Mouse (Mus musculus) liver, postnatal 0 days (tissue): Measurements from ENCODE around the gene Sohlh1. TPM values are rescaled to one million over a fixed set of nuclear protein-coding genes. Genes with fewer than 3 reads are reported as not detected.
A peak's percentile ranks its signal among the peaks of the same experiment; 100 is the strongest.

ENCODE experiments used
- ATAC-seq: fragments of 200-750 bp; cut with Nextera tagmentation; 2 replicates; pipeline ENCODE4 v1.8.0; 2017; ENCODE audit warnings: mild to moderate bottlenecking, moderate library complexity
- DNase-seq: peaks from one replicate; pipeline ENCODE4 v3.0.0-alpha.2; 2016
- H3K27ac ChIP-seq: fragments of 300-500 bp; sonication (generic); 2 replicates; pipeline ENCODE4 v1.5.1; 2014; ENCODE audit warnings: antibody characterized with exemption, moderate library complexity, mild to moderate bottlenecking, low read depth
- H3K27me3 ChIP-seq: fragments of 300-500 bp; sonication (generic); 2 replicates; pipeline ENCODE4 v1.6.1; 2014; ENCODE audit warnings: low read length, control low read depth, mixed read lengths; ENCODE audit not compliant: insufficient read depth
- H3K36me3 ChIP-seq: fragments of 300-500 bp; sonication (generic); replicated peaks from 2 replicates; pipeline ENCODE4 v1.6.1; 2014; ENCODE audit warnings: mild to moderate bottlenecking, control low read depth, low read length, moderate library complexity, mixed read lengths; ENCODE audit not compliant: insufficient read depth
- H3K4me1 ChIP-seq: fragments of 300-500 bp; sonication (generic); 2 replicates; pipeline ENCODE4 v1.6.1; 2014; ENCODE audit warnings: antibody characterized with exemption, mild to moderate bottlenecking, control low read depth; ENCODE audit not compliant: insufficient read depth
- H3K4me2 ChIP-seq: fragments of 300-500 bp; sonication (generic); 2 replicates; pipeline ENCODE4 v1.6.1; 2014; ENCODE audit warnings: low read depth, mild to moderate bottlenecking, low read length, moderate library complexity, mixed read lengths
- H3K4me3 ChIP-seq: fragments of 300-500 bp; sonication (generic); 2 replicates; pipeline ENCODE4 v1.5.1; 2014; ENCODE audit warnings: low read depth, low read length
- H3K9ac ChIP-seq: fragments of 300-500 bp; sonication (generic); replicated peaks from 2 replicates; pipeline ENCODE4 v1.6.1; 2014; ENCODE audit warnings: mild to moderate bottlenecking, moderate library complexity
- H3K9me3 ChIP-seq: fragments of 300-500 bp; sonication (generic); 2 replicates; pipeline ENCODE4 v1.6.1; 2016; ENCODE audit warnings: mild to moderate bottlenecking, control low read depth, low read length, mixed read lengths
- CTCF ChIP-seq: sonication (generic); IDR thresholded peaks from 2 replicates; pipeline ENCODE4 v1.5.1; 2016; ENCODE audit warnings: antibody characterized with exemption, low read depth
- EP300 ChIP-seq: IDR thresholded peaks from 2 replicates; pipeline ENCODE4 v1.6.1; 2016; ENCODE audit warnings: antibody characterized with exemption, low read depth, mild to moderate bottlenecking
- WGBS: fragments of 180-500 bp; shearing (Covaris S2); extraction: QIAGEN DNeasy Blood & Tissue Kit; methylation state at CpG from one replicate; pipeline ENCODE4 v1.1.7; 2014; ENCODE audit not compliant: insufficient replicate concordance; 5-methylcytosine and 5-hydroxymethylcytosine counted together
- polyA plus RNA-seq: library from polyadenylated mRNA; unstranded; fragments of >200 nt; fragmentation: Nextera tagmentation; extraction: Ambion mirVana; gene quantifications from 2 replicates; pipeline ENCODE4 v1.2.1, GENCODE M21; 2015

Sohlh1 gene
- polyA plus RNA-seq, 1 experiment from 2014 or later, result not detected

DNA sequence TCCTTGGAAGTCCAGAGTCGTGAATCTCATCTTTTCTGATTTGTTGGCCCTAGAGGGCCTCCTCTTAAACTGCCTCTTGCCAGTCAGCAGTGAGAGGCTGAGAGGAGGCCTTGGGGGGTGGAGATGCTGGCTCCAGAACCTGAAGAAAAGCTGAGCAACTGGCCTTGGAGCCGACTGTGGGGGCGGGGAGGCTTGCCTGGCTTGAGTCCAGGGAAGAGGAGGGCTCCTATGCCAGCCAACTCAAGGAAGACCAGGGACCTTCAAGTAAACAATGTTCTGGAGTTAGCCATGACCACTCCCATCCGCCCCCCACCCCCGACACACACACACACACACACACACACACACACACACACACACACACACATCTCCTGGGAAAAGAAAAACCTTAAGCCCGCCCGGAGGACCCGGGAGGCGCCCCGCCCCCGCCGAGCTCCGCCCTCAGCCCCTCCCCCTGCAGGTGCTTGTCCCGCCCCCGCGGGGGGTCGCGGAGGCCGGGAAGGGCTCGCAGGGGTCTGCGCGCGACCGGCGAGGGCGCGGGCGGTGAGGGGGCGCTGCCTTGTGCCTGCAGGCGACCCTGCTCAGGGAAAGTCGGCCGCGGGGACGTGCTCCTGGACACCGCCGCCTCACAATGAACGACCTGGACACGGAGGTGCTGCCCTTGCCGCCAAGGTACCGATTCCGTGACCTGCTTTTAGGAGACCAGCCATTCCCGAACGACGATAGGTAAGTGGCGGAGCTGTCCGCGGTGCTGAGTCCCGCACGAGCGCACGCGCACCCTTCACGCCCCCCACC is 16.5 kb upstream of the Sohlh1 start, which contains the start of gene Kcnt1:
TSS of gene Kcnt1 (plus strand) at position 398 of the 795 bp plus-strand sequence.
- Histone ChIP-seq H3K4me3 (peak within 1 kb of the TSS; percentile 30), H3K9me3 (no peaks in the 10 kb centered on the region), H3K9ac (no peak within 1 kb of the TSS), H3K27ac (no peak within 1 kb of the TSS), H3K4me1 (peaks cover 3% of the 10 kb centered on the region), H3K4me2 (peak within 1 kb of the TSS; percentile 61), H3K27me3 (peaks cover 30% of the 10 kb centered on the region), H3K36me3 (no peaks in the 10 kb centered on the region)
- TF ChIP-seq CTCF, result no peak
- TF ChIP-seq EP300, result no peak
- 3% methylated on average over 46 of the region's 53 CpGs for WGBS
- DNase-seq (peak; percentile 34), ATAC-seq (no peak)

DNA sequence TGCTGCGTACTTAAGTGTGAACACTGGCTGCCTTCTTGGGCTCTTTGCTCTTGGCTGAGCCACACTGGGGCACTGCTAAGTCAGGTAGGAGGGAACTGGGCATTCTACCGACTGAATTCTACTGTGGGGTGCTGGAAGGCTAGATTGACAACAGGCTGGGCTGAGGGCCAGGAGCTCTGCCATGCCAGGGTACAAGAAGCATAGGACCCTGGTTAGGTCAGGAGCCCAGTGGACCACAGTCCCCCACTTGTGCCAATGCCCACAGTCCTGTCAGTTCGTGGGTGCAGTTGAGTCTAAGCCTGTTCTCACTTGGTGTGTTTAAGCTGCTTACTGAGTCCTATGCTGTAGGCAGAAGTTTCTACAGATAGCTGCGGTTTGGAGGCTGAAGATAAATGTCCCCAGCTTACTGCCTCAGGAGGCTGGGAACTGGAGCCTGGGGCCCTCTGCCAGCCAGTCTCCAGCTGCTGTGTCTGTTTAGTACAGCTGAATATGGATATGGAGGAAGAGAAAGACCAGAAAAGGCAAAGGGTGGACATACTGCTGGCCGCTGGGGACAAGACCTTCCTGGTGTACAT is 15.7 kb upstream of the Sohlh1 start:
- no peaks in the 10 kb centered on the region for H3K9me3 ChIP-seq
- H3K36me3 ChIP-seq, result no peaks in the 10 kb centered on the region
- no peak overlapping the region for H3K4me3 ChIP-seq
- no peak for TF ChIP-seq EP300
- TF ChIP-seq CTCF, result no peak
- WGBS, result 52% methylated on average over 5 of the region's 5 CpGs
- ATAC-seq (no peak), DNase-seq (no peak)
- peaks cover 30% of the 10 kb centered on the region for H3K27me3 ChIP-seq
- H3K9ac ChIP-seq, result no peak overlapping the region
- peaks cover 3% of the 10 kb centered on the region for H3K4me1 ChIP-seq
- H3K4me2 ChIP-seq, result no peak overlapping the region
- no peak overlapping the region for H3K27ac ChIP-seq

DNA sequence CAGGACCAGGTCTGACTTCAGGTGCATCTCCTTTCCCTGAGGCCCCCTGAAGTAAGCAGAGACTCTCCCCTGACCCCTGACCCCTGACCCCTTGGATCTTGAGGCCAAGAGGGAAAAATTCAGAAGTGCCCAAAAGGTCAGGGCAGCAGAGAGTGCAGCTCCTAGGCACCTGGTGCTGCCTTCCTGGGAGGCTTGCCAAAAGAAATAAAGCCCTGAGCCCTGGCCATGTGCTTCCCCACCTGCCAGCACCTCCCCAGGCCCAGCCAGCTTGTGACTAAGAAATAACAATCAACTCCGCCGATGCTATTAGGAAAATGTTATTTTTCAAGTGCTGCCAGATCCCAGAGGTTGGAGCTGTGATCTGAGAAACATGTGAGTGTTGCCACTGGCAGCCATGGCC is 15.0 kb upstream of the Sohlh1 start:
- TF ChIP-seq CTCF, result no peak
- no peak for TF ChIP-seq EP300
- no peaks in the 10 kb centered on the region for H3K9me3 ChIP-seq
- no peak overlapping the region for H3K27ac ChIP-seq
- peaks cover 30% of the 10 kb centered on the region for H3K27me3 ChIP-seq
- no peak overlapping the region for H3K4me3 ChIP-seq
- H3K4me2 ChIP-seq, result no peak overlapping the region
- H3K4me1 ChIP-seq, result peaks cover 3% of the 10 kb centered on the region
- no peak for ATAC-seq
- no peak for DNase-seq
- no peak overlapping the region for H3K9ac ChIP-seq
- H3K36me3 ChIP-seq, result no peaks in the 10 kb centered on the region
- WGBS, result 82% methylated on average over 2 of the region's 2 CpGs

DNA sequence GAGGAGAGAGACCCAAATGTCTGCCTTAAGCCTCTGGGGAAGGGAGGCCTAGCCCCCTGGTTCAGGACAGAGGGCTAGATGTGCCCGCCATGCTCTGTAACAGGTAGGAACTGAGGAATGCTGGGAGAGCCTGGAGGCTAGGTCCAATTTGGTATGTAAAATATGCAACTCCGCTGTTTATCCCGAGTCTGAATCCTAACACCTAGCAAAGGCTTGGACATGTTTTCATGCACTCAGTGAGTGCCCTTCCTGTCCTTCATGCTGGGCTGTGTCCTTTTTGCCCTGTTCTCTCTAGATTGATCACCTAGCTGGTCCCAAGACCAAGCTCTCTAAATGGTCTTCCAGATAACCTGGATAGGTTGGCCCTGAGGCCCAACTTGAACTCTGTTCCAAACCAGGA is 12.8 kb upstream of the Sohlh1 start:
- ATAC-seq (no peak), DNase-seq (no peak)
- Histone ChIP-seq H3K36me3 (no peaks in the 10 kb centered on the region), H3K4me3 (no peak overlapping the region), H3K4me1 (peaks cover 3% of the 10 kb centered on the region), H3K27ac (no peak overlapping the region), H3K27me3 (peaks cover 24% of the 10 kb centered on the region), H3K4me2 (no peak overlapping the region), H3K9ac (no peak overlapping the region), H3K9me3 (no peaks in the 10 kb centered on the region)
- TF ChIP-seq EP300 (no peak), CTCF (no peak)
- WGBS, result 73% methylated on average over 3 of the region's 3 CpGs

DNA sequence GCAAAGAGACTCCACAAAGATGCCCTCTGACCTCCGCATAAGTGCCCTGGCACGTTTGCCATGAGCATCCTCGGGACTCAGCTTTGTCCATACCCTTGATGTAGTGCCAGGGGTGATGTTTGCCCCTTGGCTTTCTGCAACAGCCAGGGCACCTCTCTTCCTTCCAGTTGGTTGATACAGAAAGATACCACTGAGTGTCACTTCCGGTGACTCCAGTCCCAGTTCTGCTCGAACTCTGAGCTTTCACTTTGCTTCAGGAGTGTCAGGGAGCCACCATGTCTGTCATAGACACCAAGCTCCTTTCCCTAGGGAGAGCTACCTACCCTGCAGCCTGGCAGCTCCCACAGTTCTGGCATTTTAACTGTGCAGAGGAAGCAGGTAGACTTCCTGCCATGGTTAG is 7.0 kb upstream of the Sohlh1 start:
- Histone ChIP-seq H3K27ac (no peak overlapping the region), H3K36me3 (no peaks in the 10 kb centered on the region), H3K4me1 (no peaks in the 10 kb centered on the region), H3K4me3 (no peak overlapping the region), H3K9me3 (no peaks in the 10 kb centered on the region), H3K9ac (no peak overlapping the region), H3K4me2 (no peak overlapping the region), H3K27me3 (no peaks in the 10 kb centered on the region)
- 66% methylated on average over 5 of the region's 5 CpGs for WGBS
- DNase-seq (no peak), ATAC-seq (no peak)
- no peak for TF ChIP-seq CTCF
- TF ChIP-seq EP300, result no peak

DNA sequence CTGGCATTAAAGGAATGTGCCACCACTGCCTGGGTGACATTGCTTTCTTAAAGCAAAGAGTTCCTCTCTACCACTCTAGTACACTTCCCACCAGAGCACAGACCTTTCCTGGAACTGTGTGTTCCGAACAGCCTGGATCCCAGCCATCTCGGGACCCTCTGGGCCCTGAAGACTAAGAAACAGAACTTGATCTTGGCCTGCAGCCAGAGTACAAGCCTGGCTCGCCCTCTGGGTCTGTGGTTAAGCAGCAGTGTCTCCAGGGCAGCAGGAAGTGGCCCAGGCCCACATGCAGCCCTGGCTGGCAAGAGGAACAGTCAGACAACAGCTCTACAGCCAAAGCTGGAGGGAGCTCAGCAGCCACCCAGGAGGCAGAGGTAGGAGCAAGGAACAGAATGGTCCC is 5.6 kb upstream of the Sohlh1 start:
- Histone ChIP-seq H3K4me2 (no peak overlapping the region), H3K27me3 (no peaks in the 10 kb centered on the region), H3K4me1 (no peaks in the 10 kb centered on the region), H3K9me3 (no peaks in the 10 kb centered on the region), H3K4me3 (no peak overlapping the region), H3K36me3 (no peaks in the 10 kb centered on the region), H3K9ac (no peak overlapping the region), H3K27ac (no peak overlapping the region)
- 28% methylated on average over 3 of the region's 3 CpGs for WGBS
- TF ChIP-seq CTCF (no peak), EP300 (no peak)
- DNase-seq (peak; percentile 24), ATAC-seq (no peak)
